Mouse (Mus musculus): ENCODE data around the gene Fscn2.

GRCm38 (mm10) chr11:120375324-120375723, 14.0 kb downstream of the Fscn2 start:
- TF ChIP-seq FLI1 (IDR thresholded peaks at IDR 0.05; ENCODE audit: low read length) (no peak), GATA1 (IDR thresholded peaks at IDR 0.05; ENCODE audit: borderline replicate concordance, low read length) (no peak)
